Mouse (Mus musculus) R1 (cell line): ENCODE data around the gene Olfr1046.
"Not testable (repeated sequence)": the region's sequence is repeated elsewhere in the genome, so short reads cannot be mapped to it uniquely, and the experiment has no call there.

Experiments
- DNase-seq: peaks from one replicate; pipeline ENCODE4 v3.0.0-alpha.2; 2018; ENCODE audit warnings: low read depth, low spot score

The Olfr1046 gene

GRCm38 (mm10) chr2:86219214-86219613, at the start of gene Olfr1046:
Olfr1046 (minus strand) TSS chr2:86219314.
- no peak for DNase-seq

GRCm38 (mm10) chr2:86258228-86258627, 39.1 kb upstream of the Olfr1046 start, which contains the start of gene Olfr1049:
Olfr1049 (minus strand) TSS chr2:86258328.
- DNase-seq: not testable (repeated sequence)

DNA sequence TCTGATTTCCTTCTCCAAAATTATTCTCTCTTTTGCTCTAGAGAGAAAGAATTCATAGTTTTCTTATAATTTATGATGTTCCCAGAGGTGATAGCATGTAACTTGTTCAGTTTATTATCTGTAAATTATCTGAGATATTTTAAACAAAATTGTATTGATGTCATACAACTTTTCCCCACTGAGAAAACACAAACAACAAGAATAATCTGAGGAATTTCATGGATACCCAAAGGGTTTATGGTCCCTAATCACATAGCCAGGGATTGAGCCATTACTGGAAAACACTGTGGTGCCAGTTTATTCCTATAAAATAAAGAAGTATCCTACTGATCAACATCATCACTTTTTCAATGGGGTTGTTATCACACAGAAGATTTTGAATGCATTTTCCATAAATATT, 21.1 kb upstream of the Olfr1046 start, which contains the start of gene Olfr1048:
Gene Olfr1048 (minus strand): TSS at position 101 of the 400 bp plus-strand sequence.
- no peak for DNase-seq

DNA sequence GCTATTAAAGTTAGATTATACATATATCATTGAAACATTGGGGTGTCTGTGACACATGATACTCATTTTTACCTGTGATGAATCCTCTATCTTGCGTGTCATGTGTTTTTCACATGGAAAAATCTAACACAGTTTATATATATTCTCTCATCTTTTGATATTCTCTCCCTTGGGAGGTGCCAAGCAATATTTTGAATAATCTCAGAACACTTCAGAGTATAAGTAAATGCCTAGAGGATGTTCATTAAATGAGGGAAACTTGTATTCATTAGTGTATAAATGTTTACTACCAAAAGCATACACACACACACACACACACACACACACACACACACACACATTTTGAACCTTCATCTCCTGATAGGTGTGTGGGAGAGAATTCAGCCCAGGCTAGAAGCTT, 12.2 kb upstream of the Olfr1046 start, which contains the start of gene Olfr1047:
Gene Olfr1047 (minus strand): TSS at position 101 of the 400 bp plus-strand sequence.
- DNase-seq: no peak

- DNase-seq: no peak
Measured at GRCm38 (mm10) chr2:86202909-86203308, 16.2 kb downstream of the Olfr1046 start, which contains the start of gene Olfr1045. Olfr1045 (minus strand) TSS chr2:86203009.

DNA sequence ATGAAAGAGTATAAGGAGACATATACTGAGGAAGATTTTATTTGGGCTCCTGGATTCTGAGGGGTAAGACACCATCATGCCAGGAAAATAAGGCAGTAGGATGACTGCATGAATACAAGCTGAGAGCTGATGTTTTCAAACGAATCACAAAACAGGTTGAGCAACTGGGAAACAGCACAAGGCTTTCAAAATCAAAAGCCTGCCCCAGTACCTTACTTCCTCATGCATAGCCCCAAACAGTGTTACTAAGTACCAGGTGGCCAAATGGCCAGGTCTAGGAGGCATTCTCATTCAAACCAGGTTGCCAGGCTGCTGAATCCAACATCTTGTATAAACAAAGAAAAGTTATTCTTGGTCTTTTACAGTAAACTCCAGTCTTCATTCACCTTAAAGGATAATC, 23.3 kb downstream of the Olfr1046 start:
- no peak for DNase-seq

DNA sequence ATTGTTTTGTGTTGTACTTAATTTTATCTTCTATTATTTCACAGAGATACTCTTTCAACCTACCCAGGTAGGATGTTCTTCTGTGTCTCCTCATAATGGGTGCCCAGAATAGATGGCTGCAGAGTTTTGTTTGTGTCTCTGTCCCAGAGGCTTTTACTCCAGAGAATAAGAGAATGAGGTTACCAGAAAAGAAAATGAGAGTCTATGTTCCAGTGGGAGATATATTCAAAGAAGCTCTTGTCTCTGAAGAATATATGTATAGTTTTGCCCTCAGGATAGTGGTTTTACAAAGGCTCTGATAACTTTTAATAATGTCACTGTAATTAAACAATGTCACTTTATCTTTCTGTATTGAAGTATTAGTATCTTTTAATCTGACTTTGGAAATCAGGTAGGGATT, 33.5 kb downstream of the Olfr1046 start, which contains the start of gene Olfr52:
Gene Olfr52 (minus strand): TSS at position 101 of the 400 bp plus-strand sequence.
- DNase-seq: no peak

- DNase-seq: peak; percentile 53
Measured at GRCm38 (mm10) chr2:86179950-86180349, 39.2 kb downstream of the Olfr1046 start.

DNA sequence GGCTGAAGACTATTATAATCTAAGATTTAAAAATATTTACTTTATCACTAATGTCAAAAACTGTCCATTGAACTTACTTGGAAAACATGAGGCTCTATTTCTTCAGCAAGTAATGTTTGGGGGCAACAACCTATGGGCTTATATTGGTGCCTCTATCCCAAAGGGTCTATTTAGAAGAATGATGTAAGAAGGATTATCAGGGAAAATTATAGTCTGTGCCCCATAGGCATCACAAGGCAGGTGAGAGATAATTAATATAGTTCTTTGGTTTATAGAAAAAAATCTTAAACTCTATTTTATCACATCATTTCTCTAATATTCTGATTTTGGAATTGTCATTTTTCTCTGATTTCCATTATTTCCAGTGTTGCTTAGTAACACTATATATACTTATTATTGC, 41.4 kb downstream of the Olfr1046 start, which contains the start of gene Olfr1044:
Gene Olfr1044 (minus strand): TSS at position 101 of the 400 bp plus-strand sequence.
- no peak for DNase-seq

- peak; percentile 83 for DNase-seq
Measured at GRCm38 (mm10) chr2:86175422-86175821, 43.7 kb downstream of the Olfr1046 start.

DNA sequence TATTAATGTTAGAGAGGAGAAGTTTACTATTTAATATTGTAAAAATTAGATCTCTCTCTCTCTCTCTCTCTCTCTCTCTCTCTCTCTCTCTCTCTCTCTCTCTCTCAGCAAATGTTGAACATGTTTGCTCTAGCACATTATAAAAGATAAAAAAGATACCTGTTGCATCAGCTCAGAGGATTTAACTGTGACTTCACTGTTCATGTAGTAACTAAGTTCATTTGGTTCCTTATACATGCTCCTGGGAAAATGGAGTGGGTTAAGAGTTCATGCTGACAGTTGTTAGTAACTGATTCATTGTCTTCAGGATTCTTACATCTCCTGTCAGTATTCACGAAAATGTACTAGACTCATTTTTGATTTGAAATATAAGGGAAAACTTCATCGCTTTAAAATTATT, 51.7 kb downstream of the Olfr1046 start, which contains the start of gene Olfr1043:
Gene Olfr1043 (minus strand): TSS at position 101 of the 400 bp plus-strand sequence.
- DNase-seq: no peak
